Mouse (Mus musculus) stomach, embryonic 15.5 days (tissue): Measurements from ENCODE around the gene Itgax. TPM values are rescaled to one million over a fixed set of nuclear protein-coding genes. Genes with fewer than 3 reads are reported as not detected.

Experiments
- ATAC-seq: fragments of 200-750 bp; cut with Nextera tagmentation; 2 replicates; pipeline ENCODE4 v1.8.0; 2017; ENCODE audit warnings: low read depth, moderate number of reproducible peaks, moderate TSS enrichment; ENCODE audit not compliant: insufficient read depth, low FRiP score
- H3K27ac ChIP-seq: fragments of 300-500 bp; sonication (generic); 2 replicates; pipeline ENCODE4 v1.5.1; 2015; ENCODE audit warnings: mild to moderate bottlenecking, inconsistent platforms
- H3K27me3 ChIP-seq: fragments of 300-500 bp; sonication (generic); replicated peaks from 2 replicates; pipeline ENCODE4 v1.6.1; 2015; ENCODE audit warnings: inconsistent platforms
- H3K36me3 ChIP-seq: fragments of 300-500 bp; sonication (generic); 2 replicates; pipeline ENCODE4 v1.6.1; 2015; ENCODE audit warnings: inconsistent platforms
- H3K4me1 ChIP-seq: fragments of 300-500 bp; sonication (generic); 2 replicates; pipeline ENCODE4 v1.6.1; 2015; ENCODE audit warnings: inconsistent platforms
- H3K4me2 ChIP-seq: fragments of 300-500 bp; sonication (generic); 2 replicates; pipeline ENCODE4 v1.6.1; 2015; ENCODE audit warnings: mild to moderate bottlenecking, inconsistent platforms
- H3K4me3 ChIP-seq: fragments of 300-500 bp; sonication (generic); replicated peaks from 2 replicates; pipeline ENCODE4 v1.5.1; 2015; ENCODE audit warnings: inconsistent platforms
- H3K9ac ChIP-seq: fragments of 300-500 bp; sonication (generic); 2 replicates; pipeline ENCODE4 v1.6.1; 2015; ENCODE audit warnings: inconsistent platforms
- H3K9me3 ChIP-seq: fragments of 300-500 bp; sonication (generic); 2 replicates; pipeline ENCODE4 v1.6.1; 2016; ENCODE audit warnings: inconsistent platforms
- WGBS: fragments of 180-500 bp; shearing (Covaris S2); methylation state at CpG from one replicate; pipeline ENCODE4 v1.1.7; 2015; 5-methylcytosine and 5-hydroxymethylcytosine counted together
- polyA plus RNA-seq: library from polyadenylated mRNA; unstranded; fragments of >200 nt; fragmentation: Nextera tagmentation; extraction: Ambion mirVana; gene quantifications from 2 replicates; pipeline ENCODE4 v1.2.1, GENCODE M21; 2015

Itgax gene
- polyA plus RNA-seq, 1 experiment from 2014 or later: 0.22 TPM

- Histone ChIP-seq H3K27me3 (no peaks in the 10 kb centered on the region), H3K4me2 (no peak overlapping the region), H3K9ac (no peak overlapping the region), H3K4me3 (no peak overlapping the region), H3K27ac (no peak overlapping the region), H3K4me1 (no peaks in the 10 kb centered on the region), H3K9me3 (no peaks in the 10 kb centered on the region), H3K36me3 (no peaks in the 10 kb centered on the region)
- 64% methylated on average over 3 of the region's 3 CpGs for WGBS
- no peak for ATAC-seq
Measured at GRCm38 (mm10) chr7:128169996-128170395, 40.6 kb downstream of the Itgax start.

- Histone ChIP-seq H3K27me3 (no peaks in the 10 kb centered on the region), H3K4me2 (no peak overlapping the region), H3K36me3 (no peaks in the 10 kb centered on the region), H3K27ac (no peak overlapping the region), H3K4me3 (no peak overlapping the region), H3K4me1 (no peaks in the 10 kb centered on the region), H3K9me3 (no peaks in the 10 kb centered on the region), H3K9ac (no peak overlapping the region)
- WGBS: 55% methylated on average over 2 of the region's 2 CpGs
- ATAC-seq: no peak
Measured at GRCm38 (mm10) chr7:128178385-128178784, 49.0 kb downstream of the Itgax start.

- no peaks in the 10 kb centered on the region for H3K27me3 ChIP-seq
- no peak for ATAC-seq
- 61% methylated on average over 7 of the region's 7 CpGs for WGBS
Measured at GRCm38 (mm10) chr7:128180126-128180525, 50.8 kb downstream of the Itgax start.

GRCm38 (mm10) chr7:128180546-128180945 is 51.2 kb downstream of the Itgax start:
- Histone ChIP-seq H3K36me3 (no peaks in the 10 kb centered on the region), H3K4me2 (no peak overlapping the region), H3K27ac (no peak overlapping the region), H3K9ac (no peak overlapping the region), H3K4me1 (no peaks in the 10 kb centered on the region), H3K27me3 (no peaks in the 10 kb centered on the region), H3K4me3 (no peak overlapping the region), H3K9me3 (no peaks in the 10 kb centered on the region)
- 62% methylated on average over 6 of the region's 6 CpGs for WGBS
- no peak for ATAC-seq

More at GRCm38 (mm10) chr7:128180126-128180525, 50.8 kb downstream of the Itgax start:
- Histone ChIP-seq H3K9ac (no peak overlapping the region), H3K9me3 (no peaks in the 10 kb centered on the region), H3K27ac (no peak overlapping the region), H3K4me2 (no peak overlapping the region), H3K36me3 (no peaks in the 10 kb centered on the region), H3K4me3 (no peak overlapping the region), H3K4me1 (no peaks in the 10 kb centered on the region)

GRCm38 (mm10) chr7:128181691-128182090 is 52.3 kb downstream of the Itgax start:
- Histone ChIP-seq H3K9me3 (no peaks in the 10 kb centered on the region), H3K9ac (no peak overlapping the region), H3K27ac (no peak overlapping the region), H3K4me1 (no peaks in the 10 kb centered on the region), H3K4me2 (no peak overlapping the region), H3K36me3 (no peaks in the 10 kb centered on the region), H3K27me3 (no peaks in the 10 kb centered on the region), H3K4me3 (no peak overlapping the region)
- 91% methylated on average over 10 of the region's 10 CpGs for WGBS
- no peak for ATAC-seq

Other genes starting within 250 kb of the Itgax start
- gene Prss53, start 238.6 kb upstream of the Itgax start, polyA plus RNA-seq: 1.7 and 1.8 TPM in 2 replicates
- gene Gm21974, start 234.1 kb upstream of the Itgax start, polyA plus RNA-seq: not detected in 2 replicates
- 186 and 190 TPM in 2 replicates for gene Vkorc1, start 233.9 kb upstream of the Itgax start, polyA plus RNA-seq
- 145 and 157 TPM in 2 replicates for gene Bckdk, start 225.5 kb upstream of the Itgax start, polyA plus RNA-seq
- gene Kat8, start 217.0 kb upstream of the Itgax start, polyA plus RNA-seq: 35.0 and 35.6 TPM in 2 replicates
- gene Prss8, start 199.4 kb upstream of the Itgax start, polyA plus RNA-seq: 61.2 and 70.2 TPM in 2 replicates
- 10.8 and 10.9 TPM in 2 replicates for gene Prss36, start 182.8 kb upstream of the Itgax start, polyA plus RNA-seq
- 367 and 393 TPM in 2 replicates for gene Fus, start 162.1 kb upstream of the Itgax start, polyA plus RNA-seq
- 177 and 185 TPM in 2 replicates for gene Pycard, start 135.7 kb upstream of the Itgax start, polyA plus RNA-seq
- gene Trim72, start 125.6 kb upstream of the Itgax start, polyA plus RNA-seq: 0.09 and 0.41 TPM in 2 replicates
- gene Itgam, start 66.9 kb upstream of the Itgax start, polyA plus RNA-seq: 3.5 and 3.6 TPM in 2 replicates
- not detected in 2 replicates for gene Gm49368, start 66.9 kb upstream of the Itgax start, polyA plus RNA-seq
- not detected in 2 replicates for gene Itgad, start 24.8 kb downstream of the Itgax start, polyA plus RNA-seq
- gene Cox6a2, start 76.8 kb downstream of the Itgax start, polyA plus RNA-seq: 1.0 and 2.4 TPM in 2 replicates
- gene Armc5, start 107.8 kb downstream of the Itgax start, polyA plus RNA-seq: 18.2 and 19.9 TPM in 2 replicates
- gene 9130023H24Rik, start 108.5 kb downstream of the Itgax start, polyA plus RNA-seq: 6.1 and 7.1 TPM in 2 replicates
- 184 and 204 TPM in 2 replicates for gene Tgfb1i1, start 117.3 kb downstream of the Itgax start, polyA plus RNA-seq
- gene Slc5a2, start 136.1 kb downstream of the Itgax start, polyA plus RNA-seq: 0.57 and 1.1 TPM in 2 replicates
- gene BC017158, start 168.6 kb downstream of the Itgax start, polyA plus RNA-seq: 34.7 and 40.3 TPM in 2 replicates